Mouse (Mus musculus): ENCODE measurements around the gene Slc48a1.

DNA sequence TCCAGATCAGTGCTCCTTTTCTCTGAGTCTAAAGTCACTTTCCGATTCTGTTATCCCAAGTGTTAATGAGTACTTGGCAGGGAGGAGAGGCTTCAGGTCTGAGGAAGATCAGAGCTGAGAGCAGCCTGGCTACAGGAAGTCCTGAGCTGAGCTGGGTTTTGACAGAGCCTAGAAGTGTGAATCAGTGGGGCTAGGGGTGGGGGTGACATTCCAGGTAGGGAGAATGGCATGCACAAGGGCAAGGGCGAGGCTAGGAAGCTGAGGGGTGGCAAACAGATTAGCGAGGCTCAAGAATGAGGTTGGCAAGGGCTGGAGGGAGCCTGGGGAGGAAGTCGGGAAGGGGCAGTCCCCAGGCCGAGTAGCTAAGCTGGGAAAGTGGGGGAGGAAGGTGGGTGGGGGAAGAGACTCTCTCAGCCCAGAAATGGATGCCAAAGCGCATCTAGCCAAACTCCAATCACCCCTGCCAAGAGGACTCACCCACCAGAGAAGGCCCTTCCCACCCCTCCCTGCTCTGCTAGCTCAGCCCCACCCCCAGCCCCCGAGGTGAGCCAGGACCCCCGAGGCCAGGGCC, 59.3 kb downstream of the Slc48a1 start:
- TF ChIP-seq POLR2A (IDR thresholded peaks at IDR 0.05; ENCODE audit: low read depth, low read length) (no peak), CTCF (IDR thresholded peaks at IDR 0.05; ENCODE audit: extremely low read depth, insufficient read depth, insufficient read length, insufficient replicate concordance) (no peak)
